Mouse (Mus musculus): Measurements from ENCODE around the gene Mdp1. TPM values are rescaled to one million over a fixed set of nuclear protein-coding genes. Genes with fewer than 3 reads are reported as not detected.

The Mdp1 gene
- total and polyA plus RNA-seq, 2 experiments: 9.8 to 10.3 TPM

- Histone ChIP-seq H3K27me3 (ENCODE audit: control insufficient read depth, insufficient read depth, low read length) (no peaks in the 10 kb centered on the region), H3K4me3 (ENCODE audit: insufficient read depth, low read depth, low read length) (no peak overlapping the region), H3K4me1 (ENCODE audit: control insufficient read depth, insufficient read depth, low read length) (no peaks in the 10 kb centered on the region), H3K9ac (ENCODE audit: low read depth, low read length) (no peak overlapping the region), H3K36me3 (ENCODE audit: control insufficient read depth, insufficient read depth, low read length) (peaks cover 5% of the 10 kb centered on the region; the same call in 1 of the 2 replicates), H3K79me2 (ENCODE audit: control insufficient read depth, insufficient read depth, low read length) (no peaks in the 10 kb centered on the region), H3K27ac (replicated peaks; ENCODE audit: insufficient read depth, low read depth, low read length) (no peak overlapping the region)
- DNase-seq (ENCODE audit: extremely low read depth, low read depth, low spot score): no peak
- whole genome bisulfite sequencing: 49% methylated on average over 5 of the region's 5 CpGs
- TF ChIP-seq CTCF (IDR thresholded peaks at IDR 0.05; ENCODE audit: low read depth, low read length) (peak; percentile 93), POLR2A (IDR thresholded peaks at IDR 0.05; ENCODE audit: extremely low read depth, insufficient read depth, low read length) (no peak)
Measured at GRCm38 (mm10) chr14:55629312-55629711, 31.0 kb downstream of the Mdp1 start.

- no peak overlapping the region for H3K4me3 ChIP-seq (ENCODE audit: insufficient read depth, low read depth, low read length)
- H3K4me1 ChIP-seq (ENCODE audit: control insufficient read depth, insufficient read depth, low read length): no peaks in the 10 kb centered on the region
- H3K9ac ChIP-seq (ENCODE audit: low read depth, low read length): no peak overlapping the region
- H3K79me2 ChIP-seq (ENCODE audit: control insufficient read depth, insufficient read depth, low read length): no peaks in the 10 kb centered on the region
- H3K27me3 ChIP-seq (ENCODE audit: control insufficient read depth, insufficient read depth, low read length): no peaks in the 10 kb centered on the region
- peaks cover 5% of the 10 kb centered on the region; the same call in 1 of the 2 replicates for H3K36me3 ChIP-seq (ENCODE audit: control insufficient read depth, insufficient read depth, low read length)
- DNase-seq (ENCODE audit: extremely low read depth, low read depth, low spot score): no peak
- no peak for TF ChIP-seq POLR2A (IDR thresholded peaks at IDR 0.05; ENCODE audit: extremely low read depth, insufficient read depth, low read length)
- no peak for TF ChIP-seq CTCF (IDR thresholded peaks at IDR 0.05; ENCODE audit: low read depth, low read length)
- H3K27ac ChIP-seq (replicated peaks; ENCODE audit: insufficient read depth, low read depth, low read length): no peak overlapping the region
- WGBS: 94% methylated on average over 27 of the region's 27 CpGs
Measured at GRCm38 (mm10) chr14:55628077-55628827, 32.1 kb downstream of the Mdp1 start.

GRCm38 (mm10) chr14:55618486-55619195 lies 41.7 kb downstream of the Mdp1 start:
- 36% methylated on average over 22 of the region's 22 CpGs for WGBS
- Histone ChIP-seq H3K4me3 (ENCODE audit: insufficient read depth, low read depth, low read length) (peak overlapping the region; percentile 5; the same call in 1 of the 2 replicates), H3K36me3 (ENCODE audit: control insufficient read depth, insufficient read depth, low read length) (no peaks in the 10 kb centered on the region), H3K4me1 (ENCODE audit: control insufficient read depth, insufficient read depth, low read length) (peaks cover 3% of the 10 kb centered on the region; the same call in 1 of the 2 replicates), H3K27ac (replicated peaks; ENCODE audit: insufficient read depth, low read depth, low read length) (no peak overlapping the region), H3K27me3 (ENCODE audit: control insufficient read depth, insufficient read depth, low read length) (no peaks in the 10 kb centered on the region), H3K79me2 (ENCODE audit: control insufficient read depth, insufficient read depth, low read length) (no peaks in the 10 kb centered on the region), H3K9ac (ENCODE audit: low read depth, low read length) (no peak overlapping the region)
- no peak for DNase-seq (ENCODE audit: extremely low read depth, low read depth, low spot score)
- TF ChIP-seq POLR2A (IDR thresholded peaks at IDR 0.05; ENCODE audit: extremely low read depth, insufficient read depth, low read length) (no peak), CTCF (IDR thresholded peaks at IDR 0.05; ENCODE audit: low read depth, low read length) (0 out of 2 replicates have a peak, but pooled peaks have one; percentile 0)

- no peaks in the 10 kb centered on the region for H3K79me2 ChIP-seq (ENCODE audit: control insufficient read depth, insufficient read depth, low read length)
- WGBS: 21% methylated on average over 21 of the region's 21 CpGs
- DNase-seq (ENCODE audit: extremely low read depth, low read depth, low spot score): peak; percentile 71
- no peaks in the 10 kb centered on the region for H3K27me3 ChIP-seq (ENCODE audit: control insufficient read depth, insufficient read depth, low read length)
- no peaks in the 10 kb centered on the region for H3K36me3 ChIP-seq (ENCODE audit: control insufficient read depth, insufficient read depth, low read length)
- H3K4me3 ChIP-seq (ENCODE audit: insufficient read depth, low read depth, low read length): peak within 1 kb of the TSS; percentile 5; the same call in 1 of the 2 replicates
- H3K4me1 ChIP-seq (ENCODE audit: control insufficient read depth, insufficient read depth, low read length): peaks cover 3% of the 10 kb centered on the region; the same call in 1 of the 2 replicates
- H3K27ac ChIP-seq (replicated peaks; ENCODE audit: insufficient read depth, low read depth, low read length): no peak within 1 kb of the TSS
- H3K9ac ChIP-seq (ENCODE audit: low read depth, low read length): no peak within 1 kb of the TSS
- TF ChIP-seq POLR2A (IDR thresholded peaks at IDR 0.05; ENCODE audit: extremely low read depth, insufficient read depth, low read length) (no peak), CTCF (IDR thresholded peaks at IDR 0.05; ENCODE audit: low read depth, low read length) (0 out of 2 replicates have a peak, but pooled peaks have one; percentile 4)
Measured at GRCm38 (mm10) chr14:55617822-55618221, 42.5 kb downstream of the Mdp1 start, which contains the start of gene Rec8. Rec8 (plus strand) TSS chr14:55618037.

- Histone ChIP-seq H3K27ac (replicated peaks; ENCODE audit: insufficient read depth, low read depth, low read length) (no peak overlapping the region), H3K9ac (ENCODE audit: low read depth, low read length) (no peak overlapping the region), H3K27me3 (ENCODE audit: control insufficient read depth, insufficient read depth, low read length) (no peaks in the 10 kb centered on the region), H3K4me3 (ENCODE audit: insufficient read depth, low read depth, low read length) (no peak overlapping the region), H3K79me2 (ENCODE audit: control insufficient read depth, insufficient read depth, low read length) (no peaks in the 10 kb centered on the region), H3K36me3 (ENCODE audit: control insufficient read depth, insufficient read depth, low read length) (no peaks in the 10 kb centered on the region), H3K4me1 (ENCODE audit: control insufficient read depth, insufficient read depth, low read length) (peaks cover 3% of the 10 kb centered on the region; the same call in 1 of the 2 replicates)
- no peak for DNase-seq (ENCODE audit: extremely low read depth, low read depth, low spot score)
- 78% methylated on average over 2 of the region's 2 CpGs for WGBS
- TF ChIP-seq CTCF (IDR thresholded peaks at IDR 0.05; ENCODE audit: low read depth, low read length): no peak
- TF ChIP-seq POLR2A (IDR thresholded peaks at IDR 0.05; ENCODE audit: extremely low read depth, insufficient read depth, low read length): no peak
Measured at GRCm38 (mm10) chr14:55616844-55617243, 43.5 kb downstream of the Mdp1 start.

All from liver, adult 2 months (tissue).